Mouse (Mus musculus) heart, adult 2 months (tissue): ENCODE results near the gene Zfp423. TPM values are rescaled to one million over a fixed set of nuclear protein-coding genes. Genes with fewer than 3 reads are reported as not detected.

ENCODE experiments used
- DNase-seq, 2 experiments: peaks; one replicate each; pipeline ENCODE4 v3.0.0; 2021
- H3K27ac ChIP-seq: fragments of 200-600 bp; 2 replicates; pipeline ENCODE4 v1.8.1; 2022
- H3K27me3 ChIP-seq: fragments of 200-500 bp; 2 replicates; pipeline ENCODE4 v1.6.1; 2012; ENCODE audit warnings: mild to moderate bottlenecking, low read length, inconsistent platforms, mixed read lengths; ENCODE audit not compliant: control insufficient read depth, insufficient read depth
- H3K36me3 ChIP-seq: fragments of 200-500 bp; 2 replicates; pipeline ENCODE4 v1.6.1; 2012; ENCODE audit warnings: low read length, inconsistent platforms; ENCODE audit not compliant: control insufficient read depth, insufficient read depth
- H3K4me1 ChIP-seq: fragments of 200-500 bp; 2 replicates; pipeline ENCODE4 v1.6.1; 2011; ENCODE audit warnings: low read length; ENCODE audit not compliant: control insufficient read depth, insufficient read depth
- H3K4me3 ChIP-seq: fragments of 200-600 bp; 2 replicates; pipeline ENCODE4 v1.8.1; 2022
- H3K79me2 ChIP-seq: fragments of 200-500 bp; replicated peaks from 2 replicates; pipeline ENCODE4 v1.6.1; 2012; ENCODE audit warnings: mild to moderate bottlenecking, inconsistent platforms, low read length, moderate library complexity, mixed read lengths; ENCODE audit not compliant: control insufficient read depth, insufficient read depth
- H3K9ac ChIP-seq: fragments of 200-500 bp; 2 replicates; pipeline ENCODE4 v1.6.1; 2012; ENCODE audit warnings: low read depth, mild to moderate bottlenecking, control low read depth, inconsistent platforms, low read length, mixed read lengths
- CTCF ChIP-seq: fragments of 200-600 bp; IDR thresholded peaks from 2 replicates; pipeline ENCODE4 v1.8.1; 2022; ENCODE audit warnings: antibody characterized with exemption, mild to moderate bottlenecking, moderate library complexity
- EP300 ChIP-seq: fragments of 200-500 bp; IDR thresholded peaks from 2 replicates; pipeline ENCODE4 v1.6.1; 2011; ENCODE audit warnings: low read depth, low read length, control low read depth; ENCODE audit not compliant: insufficient read depth
- POLR2A ChIP-seq: fragments of 200-500 bp; IDR thresholded peaks from 2 replicates; pipeline ENCODE4 v1.6.1; 2011; ENCODE audit warnings: mild to moderate bottlenecking, low read depth, low read length, control low read depth; ENCODE audit not compliant: insufficient read depth
- WGBS: fragments of 180-500 bp; shearing (Covaris S2); methylation state at CpG from one replicate; pipeline ENCODE4 v1.1.7; 2018; 5-methylcytosine and 5-hydroxymethylcytosine counted together
- intact Hi-C: fragments of 180-260 bp; cut with DNase I; formaldehyde crosslinking; loops from one replicate; pipeline ENCODE4 v1.15.1; 2025
- long read RNA-seq: library from polyadenylated mRNA; stranded (forward); transcript quantifications from one replicate; pipeline ENCODE4 v2.0.0, GENCODE M21; 2021
- polyA plus RNA-seq: library from polyadenylated mRNA; depleted of rRNA; stranded (reverse); fragments of >200 nt; gene quantifications from 2 replicates; pipeline ENCODE4 v1.2.3, GENCODE M21; 2012; rRNA removed
- total RNA-seq, 2 experiments: library from RNA; stranded (reverse); gene quantifications; 2 replicates each; pipeline ENCODE4 v1.2.3; 2021

Zfp423 gene
- total RNA-seq (1 to 10 TPM; 4.8 to 5.3 TPM), polyA plus RNA-seq (4.3 and 7.3 TPM in 2 replicates)
- long read RNA-seq, full-length matches to known transcripts: 1 of 7 reads
- long read RNA-seq, partial matches to known transcripts: 2 of 7 reads
- long read RNA-seq, other reads (novel, unspliced or antisense): 4 of 7 reads

GRCm38 (mm10) chr8:87959320-87959920, at the start of gene Zfp423:
TSS of gene Zfp423 (minus strand) at chr8:87959595.
- Histone ChIP-seq H3K27ac (peak within 1 kb of the TSS; percentile 97), H3K36me3 (no peaks in the 10 kb centered on the region), H3K4me3 (peak within 1 kb of the TSS; percentile 72), H3K9ac (peak within 1 kb of the TSS; percentile 92), H3K79me2 (no peaks in the 10 kb centered on the region), H3K4me1 (peaks cover 3% of the 10 kb centered on the region; the same call in 1 of the 2 replicates), H3K27me3 (peaks cover 2% of the 10 kb centered on the region)
- intact Hi-C loops: loop anchor here (5.0 kb wide), 1 partner anchor 297 kb away; no protein-coding TSS in a partner anchor
- DNase-seq: peak in 1 of 2 experiments; percentile 49
- no peak for TF ChIP-seq POLR2A
- TF ChIP-seq CTCF: no peak
- no peak for TF ChIP-seq EP300
- WGBS: under 1% methylated on average over 29 of the region's 48 CpGs

GRCm38 (mm10) chr8:88006811-88007210, 47.4 kb upstream of the Zfp423 start:
- TF ChIP-seq POLR2A (no peak), CTCF (no peak), EP300 (no peak)
- DNase-seq: no peak
- Histone ChIP-seq H3K36me3 (no peaks in the 10 kb centered on the region), H3K79me2 (no peaks in the 10 kb centered on the region), H3K4me1 (0 out of 2 replicates have a peak, but pooled peaks cover 2% of the 10 kb centered on the region), H3K9ac (no peak overlapping the region), H3K27ac (no peak overlapping the region), H3K27me3 (no peaks in the 10 kb centered on the region), H3K4me3 (no peak overlapping the region)
- WGBS: 44% methylated on average over 5 of the region's 5 CpGs
- intact Hi-C loops: no loop called here

GRCm38 (mm10) chr8:87984778-87985177, 25.4 kb upstream of the Zfp423 start:
- no peak overlapping the region for H3K9ac ChIP-seq
- H3K27me3 ChIP-seq: no peaks in the 10 kb centered on the region
- no peak overlapping the region for H3K4me3 ChIP-seq
- H3K4me1 ChIP-seq: no peaks in the 10 kb centered on the region
- intact Hi-C loops: no loop called here
- no peak for DNase-seq
- 18% methylated on average over 5 of the region's 5 CpGs for whole genome bisulfite sequencing
- TF ChIP-seq EP300: no peak
- no peak for TF ChIP-seq POLR2A
- TF ChIP-seq CTCF: no peak
- no peaks in the 10 kb centered on the region for H3K36me3 ChIP-seq
- H3K27ac ChIP-seq: no peak overlapping the region
- no peaks in the 10 kb centered on the region for H3K79me2 ChIP-seq

- H3K79me2 ChIP-seq: no peaks in the 10 kb centered on the region
- intact Hi-C loops: no loop called here
- no peaks in the 10 kb centered on the region for H3K36me3 ChIP-seq
- no peaks in the 10 kb centered on the region for H3K4me1 ChIP-seq
- H3K9ac ChIP-seq: no peak overlapping the region
- H3K27me3 ChIP-seq: no peaks in the 10 kb centered on the region
- TF ChIP-seq POLR2A (no peak), EP300 (no peak)
- 18% methylated on average over 8 of the region's 8 CpGs for WGBS
- no peak overlapping the region for H3K4me3 ChIP-seq
- no peak for DNase-seq
- H3K27ac ChIP-seq: no peak overlapping the region
Observed at GRCm38 (mm10) chr8:87984032-87984431, 24.6 kb upstream of the Zfp423 start.

GRCm38 (mm10) chr8:87982936-87983335, 23.5 kb upstream of the Zfp423 start:
- TF ChIP-seq POLR2A (no peak), EP300 (no peak), CTCF (no peak)

GRCm38 (mm10) chr8:87975466-87975809, 16.0 kb upstream of the Zfp423 start:
- H3K27ac ChIP-seq: peak overlapping the region; percentile 59
- intact Hi-C loops: no loop called here

More at GRCm38 (mm10) chr8:87982936-87983335, 23.5 kb upstream of the Zfp423 start:
- Histone ChIP-seq H3K4me3 (no peak overlapping the region), H3K4me1 (no peaks in the 10 kb centered on the region), H3K9ac (no peak overlapping the region), H3K36me3 (no peaks in the 10 kb centered on the region), H3K79me2 (no peaks in the 10 kb centered on the region), H3K27me3 (no peaks in the 10 kb centered on the region), H3K27ac (no peak overlapping the region)
- 83% methylated on average over 4 of the region's 4 CpGs for WGBS
- no peak for DNase-seq
- intact Hi-C loops: no loop called here

More at GRCm38 (mm10) chr8:87975466-87975809, 16.0 kb upstream of the Zfp423 start:
- H3K79me2 ChIP-seq: no peaks in the 10 kb centered on the region
- H3K4me1 ChIP-seq: peaks cover 6% of the 10 kb centered on the region
- TF ChIP-seq EP300 (no peak), POLR2A (no peak), CTCF (no peak)
- DNase-seq: no peak
- no peaks in the 10 kb centered on the region for H3K36me3 ChIP-seq
- H3K4me3 ChIP-seq: no peak overlapping the region; the same call in 1 of the 2 replicates
- H3K9ac ChIP-seq: no peak overlapping the region
- no peaks in the 10 kb centered on the region for H3K27me3 ChIP-seq
- 48% methylated on average over 1 of the region's 1 CpGs for WGBS
